Mouse (Mus musculus) macrophage (primary cell): Measurements from ENCODE around the gene Kcne2. TPM values are rescaled to one million over a fixed set of nuclear protein-coding genes. Genes with fewer than 3 reads are reported as not detected.

ENCODE experiments used
- H3K27ac ChIP-seq: fragments of 350-480 bp; formaldehyde crosslinking; 2 replicates; pipeline ENCODE4 v1.9.0; 2021
- H3K36me3 ChIP-seq: fragments of 350-480 bp; formaldehyde crosslinking; 2 replicates; pipeline ENCODE4 v1.9.0; 2021; ENCODE audit errors: inconsistent target
- H3K4me3 ChIP-seq: fragments of 350-480 bp; formaldehyde crosslinking; 2 replicates; pipeline ENCODE4 v1.9.0; 2021; ENCODE audit errors: inconsistent target
- H3K79me2 ChIP-seq: fragments of 350-480 bp; formaldehyde crosslinking; 2 replicates; pipeline ENCODE4 v1.9.0; 2021; ENCODE audit errors: inconsistent target
- WGBS: methylation state at CpG from one replicate; pipeline ENCODE4 v1.1.7; 2026; ENCODE audit warnings: inconsistent platforms; ENCODE audit not compliant: missing documents; 5-methylcytosine and 5-hydroxymethylcytosine counted together
- polyA plus RNA-seq: library from polyadenylated mRNA; stranded (reverse); fragments of 250-400 nt; gene quantifications from 3 replicates; pipeline ENCODE4 v1.2.4, GENCODE M21; 2018; ENCODE audit warnings: inconsistent platforms

Gene Kcne2
- polyA plus RNA-seq, 1 experiment from 2014 or later, result not detected

GRCm38 (mm10) chr16:92295328-92295727 lies 3.1 kb downstream of the Kcne2 start:
- Histone ChIP-seq H3K36me3 (no peaks in the 10 kb centered on the region), H3K79me2 (no peaks in the 10 kb centered on the region), H3K4me3 (no peak overlapping the region), H3K27ac (no peak overlapping the region)
- 83% methylated on average over 2 of the region's 2 CpGs for WGBS

- 9% methylated on average over 32 of the region's 32 CpGs for WGBS
- Histone ChIP-seq H3K79me2 (peaks cover 20% of the 10 kb centered on the region; the same call in 1 of the 2 replicates), H3K4me3 (peak within 1 kb of the TSS; percentile 93), H3K27ac (peak within 1 kb of the TSS; percentile 50), H3K36me3 (peaks cover 6% of the 10 kb centered on the region; the same call in 1 of the 2 replicates)
Measured at GRCm38 (mm10) chr16:92300649-92301411, 8.6 kb downstream of the Kcne2 start, which contains the start of gene Smim11. Smim11 (plus strand) TSS chr16:92301286.

- under 1% methylated on average over 10 of the region's 12 CpGs for WGBS
- peak overlapping the region; percentile 93 for H3K4me3 ChIP-seq
- peaks cover 12% of the 10 kb centered on the region; the same call in 1 of the 2 replicates for H3K36me3 ChIP-seq
- H3K27ac ChIP-seq, result peak overlapping the region; percentile 50
- H3K79me2 ChIP-seq, result peaks cover 20% of the 10 kb centered on the region; the same call in 1 of the 2 replicates
Measured at GRCm38 (mm10) chr16:92301412-92301806, 9.2 kb downstream of the Kcne2 start.

GRCm38 (mm10) chr16:92301989-92302388 lies 9.8 kb downstream of the Kcne2 start:
- H3K4me3 ChIP-seq, result peak overlapping the region; percentile 93
- peaks cover 18% of the 10 kb centered on the region for H3K36me3 ChIP-seq
- 35% methylated on average over 5 of the region's 5 CpGs for WGBS
- H3K27ac ChIP-seq, result 0 out of 2 replicates have a peak overlapping the region, but pooled peaks have one; percentile 50
- peaks cover 20% of the 10 kb centered on the region; the same call in 1 of the 2 replicates for H3K79me2 ChIP-seq

GRCm38 (mm10) chr16:92302506-92302905 lies 10.3 kb downstream of the Kcne2 start:
- Histone ChIP-seq H3K36me3 (peaks cover 23% of the 10 kb centered on the region), H3K4me3 (no peak overlapping the region), H3K79me2 (peaks cover 20% of the 10 kb centered on the region; the same call in 1 of the 2 replicates), H3K27ac (no peak overlapping the region)
- 75% methylated on average over 5 of the region's 5 CpGs for whole genome bisulfite sequencing

GRCm38 (mm10) chr16:92305519-92305918 lies 13.3 kb downstream of the Kcne2 start:
- WGBS, result 95% methylated on average over 2 of the region's 2 CpGs
- Histone ChIP-seq H3K79me2 (peaks cover 20% of the 10 kb centered on the region; the same call in 1 of the 2 replicates), H3K36me3 (peaks cover 42% of the 10 kb centered on the region)

GRCm38 (mm10) chr16:92307947-92308346 lies 15.8 kb downstream of the Kcne2 start:
- H3K79me2 ChIP-seq, result peaks cover 3% of the 10 kb centered on the region; the same call in 1 of the 2 replicates
- WGBS, result 84% methylated on average over 3 of the region's 3 CpGs
- H3K27ac ChIP-seq, result no peak overlapping the region
- peaks cover 66% of the 10 kb centered on the region for H3K36me3 ChIP-seq
- H3K4me3 ChIP-seq, result no peak overlapping the region

More at GRCm38 (mm10) chr16:92305519-92305918, 13.3 kb downstream of the Kcne2 start:
- H3K27ac ChIP-seq, result no peak overlapping the region
- H3K4me3 ChIP-seq, result no peak overlapping the region

- WGBS, result 88% methylated on average over 4 of the region's 4 CpGs
- Histone ChIP-seq H3K27ac (no peak overlapping the region), H3K36me3 (peaks cover 70% of the 10 kb centered on the region), H3K4me3 (no peak overlapping the region), H3K79me2 (no peaks in the 10 kb centered on the region; the same call in 1 of the 2 replicates)
Measured at GRCm38 (mm10) chr16:92309126-92309525, 16.9 kb downstream of the Kcne2 start.

GRCm38 (mm10) chr16:92313953-92314741 lies 22.0 kb downstream of the Kcne2 start:
- WGBS, result 51% methylated on average over 13 of the region's 13 CpGs
- no peak overlapping the region for H3K4me3 ChIP-seq
- no peak overlapping the region for H3K27ac ChIP-seq
- peaks cover 34% of the 10 kb centered on the region; the same call in 1 of the 2 replicates for H3K36me3 ChIP-seq
- no peaks in the 10 kb centered on the region for H3K79me2 ChIP-seq

- no peaks in the 10 kb centered on the region for H3K79me2 ChIP-seq
- no peak overlapping the region for H3K4me3 ChIP-seq
- WGBS, result 89% methylated on average over 7 of the region's 7 CpGs
- H3K27ac ChIP-seq, result no peak overlapping the region
- H3K36me3 ChIP-seq, result peaks cover 21% of the 10 kb centered on the region; the same call in 1 of the 2 replicates
Measured at GRCm38 (mm10) chr16:92316049-92316738, 24.0 kb downstream of the Kcne2 start.

- Histone ChIP-seq H3K36me3 (no peaks in the 10 kb centered on the region), H3K4me3 (no peak overlapping the region), H3K27ac (no peak overlapping the region), H3K79me2 (no peaks in the 10 kb centered on the region)
- 51% methylated on average over 20 of the region's 20 CpGs for WGBS
Measured at GRCm38 (mm10) chr16:92319353-92320109, 27.3 kb downstream of the Kcne2 start.

GRCm38 (mm10) chr16:92320361-92320760 lies 28.2 kb downstream of the Kcne2 start:
- WGBS, result 82% methylated on average over 3 of the region's 3 CpGs
- no peaks in the 10 kb centered on the region for H3K79me2 ChIP-seq
- H3K4me3 ChIP-seq, result no peak overlapping the region
- H3K36me3 ChIP-seq, result no peaks in the 10 kb centered on the region
- H3K27ac ChIP-seq, result no peak overlapping the region

GRCm38 (mm10) chr16:92321341-92321740 lies 29.2 kb downstream of the Kcne2 start, which contains the start of gene Fam243:
Fam243 (minus strand) TSS chr16:92321441.
- Histone ChIP-seq H3K27ac (no peak within 1 kb of the TSS), H3K4me3 (no peak within 1 kb of the TSS), H3K79me2 (no peaks in the 10 kb centered on the region), H3K36me3 (no peaks in the 10 kb centered on the region)
- 90% methylated on average over 8 of the region's 8 CpGs for WGBS
